Mouse (Mus musculus) layer of hippocampus, postnatal 36 days (tissue): ENCODE data around the gene Tmem259. TPM values are rescaled to one million over a fixed set of nuclear protein-coding genes. Genes with fewer than 3 reads are reported as not detected.

Source experiments
- DNase-seq, 2 experiments: peaks; one replicate each; pipeline ENCODE4 v3.0.0; 2022
- total RNA-seq, 2 experiments: library from RNA; stranded (reverse); gene quantifications; 2 replicates each; pipeline ENCODE4 v1.2.3; 2021

Gene Tmem259
- total RNA-seq, 2 experiments from 2014 or later, result 117 to 124 TPM

DNA sequence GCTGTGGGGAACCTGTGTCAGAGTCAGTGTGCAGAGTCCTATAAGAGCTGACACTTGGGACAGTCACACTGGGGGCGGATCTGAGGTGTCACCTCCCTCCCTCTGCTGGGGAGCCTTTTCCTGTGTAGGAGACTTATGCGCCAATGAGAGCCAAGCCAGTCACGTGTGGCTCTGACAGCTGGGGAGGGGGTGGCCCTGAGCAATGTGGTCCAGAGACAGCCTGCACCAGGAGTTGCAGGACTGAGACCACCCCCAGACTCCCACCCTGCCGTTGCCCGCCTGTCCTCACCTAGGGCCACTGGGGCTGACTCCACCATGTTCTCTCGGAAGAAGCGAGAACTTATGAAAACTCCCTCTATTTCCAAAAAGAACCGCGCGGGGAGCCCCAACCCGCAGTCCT is 32.4 kb upstream of the Tmem259 start, which contains the start of gene Arhgap45:
Gene Arhgap45 (plus strand): TSS at position 143 of the 400 bp plus-strand sequence.
- DNase-seq, result no peak

DNA sequence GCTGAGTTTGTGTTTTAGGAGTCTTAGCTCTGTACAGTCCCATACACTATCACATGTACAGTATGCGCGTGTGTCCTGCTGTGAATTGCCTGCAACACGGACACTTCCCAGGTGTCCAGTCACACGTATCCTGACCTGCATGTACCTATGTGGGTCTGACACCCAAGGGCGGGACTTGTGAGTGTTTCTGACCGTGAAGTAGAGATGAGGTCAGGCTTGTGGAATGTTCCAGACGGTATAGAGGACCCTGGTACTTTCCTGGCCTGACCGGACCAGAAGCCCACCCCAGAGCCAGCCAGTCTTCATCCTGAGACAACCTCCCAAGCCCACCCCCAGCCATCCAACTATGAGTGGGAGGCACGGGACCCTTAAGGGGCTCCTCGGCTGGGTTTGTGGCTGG is 31.5 kb upstream of the Tmem259 start:
- DNase-seq, result no peak

DNA sequence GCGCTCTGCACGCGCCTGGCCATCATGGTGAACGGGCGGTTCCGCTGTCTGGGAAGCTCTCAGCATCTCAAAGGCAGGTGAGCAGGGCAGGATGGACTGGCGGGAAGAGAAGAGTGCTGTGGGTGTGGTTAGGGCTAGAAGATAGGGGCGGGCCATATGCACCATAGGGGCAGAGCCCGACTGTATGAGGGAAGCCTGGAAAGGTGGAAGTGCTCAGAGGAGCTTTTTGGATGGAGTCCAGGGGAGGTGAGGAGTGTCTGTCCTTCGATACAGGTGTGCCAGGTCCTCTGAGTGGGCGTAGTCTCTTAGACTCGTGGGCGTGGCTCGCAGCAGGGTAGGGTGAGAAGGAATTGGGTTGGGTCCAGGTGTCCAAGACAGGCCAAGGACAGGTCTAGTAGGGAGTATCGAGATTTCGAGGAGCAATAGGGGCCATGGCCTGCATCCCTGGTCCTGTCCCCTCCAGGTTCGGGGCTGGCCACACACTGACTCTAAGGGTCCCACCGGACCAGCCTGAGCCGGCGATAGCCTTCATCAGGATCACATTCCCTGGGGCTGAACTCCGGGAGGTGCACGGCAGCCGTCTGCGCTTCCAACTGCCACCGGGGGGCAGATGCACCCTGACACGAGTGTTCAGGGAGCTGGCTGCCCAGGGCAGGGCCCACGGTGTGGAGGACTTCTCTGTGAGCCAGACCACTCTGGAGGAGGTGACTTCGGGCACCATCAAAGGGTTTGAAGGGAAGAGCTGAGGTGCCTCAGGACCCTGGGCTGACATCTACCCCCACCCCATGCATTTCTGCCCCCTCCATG is 30.6 kb upstream of the Tmem259 start:
- no peak for DNase-seq

DNA sequence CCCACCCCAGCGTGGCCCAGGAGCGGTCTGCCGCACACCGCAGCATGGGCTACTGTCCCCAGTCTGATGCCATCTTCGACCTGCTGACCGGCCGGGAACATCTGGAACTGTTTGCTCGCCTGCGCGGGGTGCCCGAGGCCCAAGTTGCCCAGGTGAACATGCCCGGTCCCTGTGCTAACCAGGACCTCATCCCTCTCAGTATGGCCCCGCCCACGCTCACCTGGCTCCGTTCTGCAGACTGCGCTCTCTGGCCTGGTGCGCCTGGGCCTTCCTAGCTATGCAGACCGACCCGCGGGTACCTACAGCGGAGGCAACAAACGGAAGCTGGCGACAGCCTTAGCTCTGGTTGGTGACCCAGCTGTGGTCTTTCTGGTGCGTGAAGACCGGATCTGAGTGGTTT is 29.5 kb upstream of the Tmem259 start:
- DNase-seq, result no peak

DNA sequence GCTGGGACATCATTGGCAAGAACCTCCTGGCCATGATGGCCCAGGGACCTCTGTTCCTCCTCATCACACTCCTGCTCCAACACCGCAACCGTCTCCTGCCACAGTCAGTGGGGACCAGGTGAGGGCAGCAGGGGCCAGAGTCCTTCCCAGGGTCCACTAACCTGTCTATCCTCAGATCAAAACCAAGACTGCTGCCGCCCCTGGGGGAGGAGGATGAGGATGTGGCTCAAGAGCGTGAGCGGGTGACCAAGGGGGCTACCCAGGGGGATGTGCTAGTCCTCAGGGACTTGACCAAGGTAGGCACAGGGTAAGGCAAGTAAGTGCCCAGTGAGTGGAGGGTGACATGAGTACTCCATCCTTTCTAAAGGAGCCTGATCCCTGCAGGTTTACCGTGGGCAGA is 27.6 kb upstream of the Tmem259 start:
- DNase-seq, result no peak

DNA sequence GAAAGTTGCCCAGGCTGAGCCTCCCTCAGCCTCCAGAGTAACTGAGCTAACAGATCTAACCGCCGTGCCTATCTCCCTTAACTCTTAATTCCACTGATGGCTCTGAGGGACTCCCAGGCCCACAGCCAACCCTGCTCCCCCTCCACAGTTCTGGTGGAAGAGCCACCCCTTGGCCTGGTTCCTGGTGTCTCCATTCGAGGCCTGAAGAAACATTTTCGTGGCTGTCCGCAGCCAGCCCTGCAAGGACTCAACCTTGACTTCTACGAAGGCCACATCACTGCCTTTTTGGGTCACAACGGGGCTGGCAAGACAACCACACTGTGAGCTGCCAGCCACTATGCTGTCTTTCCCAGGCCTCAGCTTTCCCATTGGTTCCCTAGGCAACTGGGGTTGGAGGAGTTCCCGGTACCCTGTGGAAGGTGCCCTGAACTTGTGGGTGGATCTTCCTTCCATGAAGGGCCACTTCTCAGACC is 20.1 kb upstream of the Tmem259 start:
- no peak for DNase-seq

DNA sequence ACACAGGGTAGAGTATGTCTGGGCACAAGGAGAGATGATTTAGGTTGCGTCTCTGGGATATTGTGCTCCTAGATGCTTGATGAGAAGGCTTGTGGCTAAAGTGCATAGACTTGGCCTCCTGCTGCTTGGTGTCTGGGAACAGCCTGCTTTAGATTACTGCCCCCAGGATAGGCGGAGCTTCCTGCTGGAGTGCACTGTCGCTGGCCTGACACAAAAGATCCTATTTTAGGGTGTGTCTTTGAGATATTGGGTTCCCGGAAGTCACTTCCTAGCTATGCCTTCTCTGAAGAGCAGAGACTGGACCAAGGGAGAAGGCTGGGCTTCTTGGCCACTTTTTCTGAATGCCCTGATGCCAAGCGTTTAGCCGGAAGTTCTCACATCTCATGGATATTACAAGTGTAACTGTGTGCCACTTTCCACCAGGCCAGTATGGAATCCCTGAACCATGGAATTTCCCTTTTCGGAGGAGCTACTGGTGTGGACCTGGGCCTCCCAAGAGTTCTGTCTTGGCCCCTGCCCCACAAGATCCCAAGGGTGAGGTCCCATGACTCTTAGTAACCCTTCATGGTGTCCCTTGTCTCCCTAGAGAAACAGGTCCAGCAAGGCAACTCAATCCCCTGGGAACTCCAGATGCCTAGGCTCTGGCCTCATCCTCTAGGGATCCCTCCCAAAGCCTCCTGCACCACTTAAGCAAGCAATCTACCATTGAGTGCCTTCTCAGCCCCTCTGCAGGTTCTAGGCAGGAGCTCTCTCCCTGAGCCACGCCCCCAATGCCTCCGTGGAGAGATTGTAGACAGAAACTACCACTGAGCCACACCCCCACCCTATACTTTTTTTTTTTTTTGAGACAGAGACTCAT is 19.5 kb upstream of the Tmem259 start:
- no peak for DNase-seq

DNA sequence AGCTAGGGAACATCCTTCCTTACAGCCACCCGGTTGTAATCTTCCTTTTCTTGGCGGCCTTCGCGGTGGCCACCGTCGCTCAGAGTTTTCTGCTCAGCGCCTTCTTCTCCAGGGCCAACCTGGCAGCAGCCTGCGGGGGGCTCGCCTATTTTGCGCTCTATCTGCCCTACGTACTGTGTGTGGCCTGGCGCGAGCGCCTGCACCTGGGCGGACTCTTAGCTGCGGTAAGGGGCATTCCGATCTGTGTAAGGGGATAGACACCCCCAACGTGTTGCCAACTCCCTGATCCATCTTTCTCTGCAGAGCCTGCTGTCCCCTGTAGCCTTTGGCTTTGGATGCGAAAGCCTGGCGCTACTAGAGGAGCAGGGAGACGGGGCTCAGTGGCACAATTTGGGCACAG is 18.7 kb upstream of the Tmem259 start:
- no peak for DNase-seq

DNA sequence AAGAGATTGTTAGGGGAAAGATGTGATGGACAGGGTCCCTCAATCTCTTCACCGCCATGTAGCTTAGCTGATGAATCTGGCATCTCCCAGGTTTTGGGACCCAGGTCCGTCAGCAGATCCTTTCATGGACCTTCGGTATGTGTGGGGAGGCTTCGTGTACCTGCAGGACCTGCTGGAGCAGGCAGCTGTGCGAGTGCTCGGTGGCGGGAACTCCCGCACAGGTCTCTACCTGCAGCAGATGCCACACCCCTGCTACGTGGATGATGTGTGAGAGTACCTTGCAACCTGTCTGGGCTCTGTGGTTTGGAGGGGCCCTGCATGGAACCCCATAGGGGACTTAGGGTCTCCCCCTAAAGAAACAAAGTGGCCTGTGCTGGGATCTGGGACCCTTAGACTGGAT is 17.8 kb upstream of the Tmem259 start:
- DNase-seq, result no peak

DNA sequence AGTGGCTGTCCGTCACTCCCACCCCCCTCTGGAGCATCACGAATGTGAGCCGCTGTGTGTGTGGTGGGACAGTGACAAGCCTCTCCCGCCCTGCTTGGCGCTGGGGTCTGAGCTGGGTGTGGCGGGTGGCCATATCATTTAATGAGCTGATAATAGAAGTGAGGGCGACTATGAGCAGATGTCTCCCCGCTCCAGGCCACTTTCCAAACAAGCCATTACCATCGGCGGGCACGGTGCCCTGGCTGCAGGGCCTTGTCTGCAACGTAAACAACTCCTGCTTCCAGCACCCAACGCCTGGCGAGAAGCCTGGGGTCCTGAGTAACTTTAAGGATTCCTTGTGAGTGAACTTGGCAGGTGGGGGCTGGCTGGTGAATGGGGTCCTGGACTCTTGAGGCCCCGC is 13.7 kb upstream of the Tmem259 start:
- no peak for DNase-seq

DNA sequence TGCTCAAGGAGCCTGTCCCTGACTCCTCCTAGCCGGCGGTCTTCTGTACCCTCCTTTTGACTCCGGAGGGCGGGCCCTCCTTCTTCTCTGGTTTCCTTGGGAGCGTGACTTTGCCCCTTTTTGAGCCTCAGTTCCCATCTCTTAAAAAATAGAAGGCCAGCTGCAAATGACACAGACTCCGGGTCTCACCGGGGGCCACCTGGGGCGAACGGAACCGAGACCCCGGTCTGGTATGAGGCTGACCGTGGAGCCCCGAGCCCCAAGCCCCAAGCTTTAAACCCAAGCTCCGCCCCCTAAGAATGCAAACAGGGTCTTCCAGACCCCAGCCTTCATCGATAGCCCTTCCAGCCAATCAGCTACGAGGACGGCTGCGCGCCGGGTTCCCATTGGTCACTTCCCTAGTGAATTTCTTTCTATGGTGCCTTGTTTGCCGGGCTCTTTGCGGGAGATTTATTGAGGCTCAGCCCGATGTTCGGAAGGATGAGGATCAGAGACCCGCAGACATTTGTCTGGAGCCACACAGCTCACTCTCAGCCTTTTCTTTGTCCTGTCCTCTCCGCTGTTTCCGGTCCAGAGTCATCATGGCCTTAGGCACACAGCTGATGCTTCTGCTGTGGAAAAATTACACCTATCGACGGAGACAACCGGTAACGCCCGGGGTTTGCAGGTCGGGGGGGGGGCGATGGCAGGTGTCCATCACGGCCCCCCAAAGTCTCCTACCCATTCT is 13.1 kb upstream of the Tmem259 start:
- peak; percentile 60 to 66 for DNase-seq

DNA sequence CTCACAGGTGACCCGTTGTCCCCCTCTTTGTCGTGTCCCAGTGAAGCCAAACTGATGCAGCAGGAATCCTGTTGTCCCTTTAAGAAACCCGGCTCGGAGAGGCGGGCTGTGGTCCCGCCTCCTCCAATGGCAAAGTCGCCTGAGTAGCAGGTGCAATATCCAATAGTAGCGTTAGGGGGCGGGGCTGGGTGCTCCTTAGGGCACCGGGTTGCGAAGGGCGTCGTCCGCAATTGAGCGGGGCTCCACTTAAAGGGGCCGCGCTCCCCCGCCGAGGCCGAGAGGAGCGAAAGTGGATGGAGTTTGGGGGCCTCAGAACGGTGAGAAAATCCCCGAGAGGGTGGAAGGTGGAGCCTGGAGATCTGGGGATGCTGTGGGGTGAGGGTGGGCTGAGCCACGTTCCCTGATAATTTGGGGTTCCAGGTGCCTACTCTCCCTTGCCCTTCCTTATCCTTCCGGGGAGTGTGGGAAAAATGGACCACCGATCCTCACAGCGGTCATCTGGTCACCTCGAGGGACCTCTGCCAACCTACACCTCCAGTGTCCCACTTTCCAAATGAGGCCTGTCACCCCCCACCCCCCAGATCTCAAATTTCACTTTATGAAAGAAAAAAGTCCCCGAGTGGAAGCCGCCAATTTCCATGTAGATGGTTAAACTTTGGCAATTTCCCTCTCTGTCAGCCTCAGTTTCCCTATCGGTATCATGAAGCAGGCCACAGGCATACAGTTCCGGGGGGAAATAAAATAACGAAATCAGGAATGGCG is 12.3 kb upstream of the Tmem259 start, which contains the start of gene Abca7:
Gene Abca7 (plus strand): TSS at position 223 of the 762 bp plus-strand sequence.
- DNase-seq, result peak; percentile 92 to 96

DNA sequence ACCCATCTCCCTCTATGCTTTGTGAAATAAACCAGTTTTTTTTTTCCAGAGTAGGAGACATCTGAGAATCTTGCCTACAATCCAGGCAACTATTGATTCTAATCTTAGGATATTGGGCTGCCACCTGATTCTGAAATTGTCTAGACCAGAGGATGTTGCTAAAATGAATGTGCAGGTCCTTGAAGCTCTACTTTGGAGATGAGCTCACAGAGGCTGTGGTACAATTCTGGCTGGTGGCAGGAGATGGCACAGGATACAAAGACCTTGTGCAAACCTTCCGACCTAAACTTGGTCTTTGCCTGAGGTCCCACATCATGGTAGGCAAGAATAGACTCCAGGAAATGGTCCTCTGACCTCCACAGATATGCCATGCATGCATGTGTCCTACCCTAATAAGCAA is 11.5 kb upstream of the Tmem259 start:
- no peak for DNase-seq

DNA sequence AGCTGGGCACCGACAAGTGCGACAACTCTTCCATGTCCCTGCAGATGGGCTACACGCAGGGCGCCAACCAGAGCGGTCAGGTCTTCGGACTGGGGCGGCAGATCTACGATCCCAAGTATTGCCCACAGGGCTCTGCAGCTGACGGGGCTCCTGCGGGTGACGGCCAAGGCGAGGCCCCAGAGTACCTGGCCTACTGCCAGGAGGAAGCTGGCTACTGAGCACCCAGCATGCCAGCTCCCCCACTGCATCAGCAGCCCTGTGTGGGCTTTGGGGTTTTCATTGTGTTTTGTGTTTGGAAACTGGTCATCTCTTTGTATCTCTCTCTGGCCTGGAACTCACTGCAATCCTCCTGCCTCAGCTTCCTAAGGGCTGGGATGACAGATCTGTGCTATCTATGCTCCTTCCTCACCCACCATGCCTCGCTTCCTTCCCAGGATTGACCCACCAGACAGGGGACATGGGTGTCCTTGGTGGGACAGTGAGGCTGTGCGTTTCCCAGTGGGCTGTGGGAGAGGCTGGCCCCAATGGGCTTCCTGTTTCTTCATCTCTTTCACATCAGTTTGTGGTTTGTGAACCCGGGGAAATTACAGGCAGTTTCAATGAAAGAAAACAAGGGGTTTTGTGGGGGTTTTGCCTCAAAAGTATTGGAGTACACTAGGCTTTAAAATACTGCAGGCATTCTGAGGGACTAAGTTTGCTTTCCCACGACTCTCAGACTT is 10.4 kb upstream of the Tmem259 start:
- no peak for DNase-seq

DNA sequence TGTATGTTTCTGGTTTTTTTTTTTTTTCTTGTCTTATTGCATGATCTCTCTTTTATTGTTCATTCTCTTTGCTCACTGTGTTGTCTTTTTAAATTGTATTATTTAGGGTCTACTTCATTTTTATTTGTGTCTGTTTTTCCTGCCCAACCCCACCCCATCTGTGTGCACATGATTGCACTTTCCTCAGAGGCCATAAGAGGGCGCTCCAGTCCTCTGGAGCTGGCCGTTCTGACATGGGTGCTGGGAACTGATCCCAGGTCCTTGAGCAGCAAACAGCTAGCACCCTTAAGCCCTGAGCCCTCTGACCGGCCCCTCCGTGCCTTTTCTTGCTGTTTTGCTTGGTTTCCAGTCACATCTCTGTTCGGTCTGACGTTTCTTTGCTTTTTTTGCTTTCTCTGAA is 7.4 kb upstream of the Tmem259 start:
- no peak for DNase-seq

DNA sequence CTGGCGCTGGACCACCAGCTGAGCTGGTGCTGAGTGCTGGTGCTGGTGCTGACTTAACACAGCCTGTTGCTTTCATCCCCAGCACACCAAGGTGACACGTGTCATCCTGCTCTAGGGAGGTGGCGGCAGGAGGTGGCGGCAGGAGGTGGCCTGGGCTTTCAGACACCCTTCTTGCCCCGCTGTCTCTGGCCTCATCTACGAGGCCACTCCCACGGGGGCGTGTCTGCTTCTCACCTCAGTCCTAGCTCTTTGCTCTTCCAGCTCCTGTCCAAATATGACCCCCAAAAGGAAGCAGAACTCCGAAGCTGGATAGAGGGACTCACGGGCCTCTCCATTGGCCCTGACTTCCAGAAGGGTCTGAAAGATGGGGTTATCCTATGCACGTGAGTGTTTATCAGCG is 7.0 kb upstream of the Tmem259 start:
- no peak for DNase-seq

DNA sequence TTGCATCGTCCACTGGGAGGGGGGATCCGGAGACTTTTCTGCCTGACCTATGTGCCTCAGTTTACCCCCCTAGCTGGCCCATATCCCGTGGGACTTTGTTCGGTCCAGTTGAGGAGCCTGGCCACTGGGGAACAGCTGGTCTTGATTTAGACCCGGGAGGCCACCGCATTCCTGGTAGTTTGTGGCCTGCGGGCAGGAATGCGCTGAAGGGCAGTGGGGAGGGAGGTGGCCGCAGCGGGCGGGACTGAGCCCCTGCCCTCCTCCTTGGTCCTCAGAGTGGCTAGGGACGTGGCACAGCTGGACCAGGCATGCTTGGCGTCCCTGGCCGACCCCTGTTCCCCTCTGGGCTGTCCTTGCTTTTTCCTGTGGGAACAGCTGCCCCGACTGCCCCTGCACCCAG is 5.7 kb upstream of the Tmem259 start:
- DNase-seq, result no peak

DNA sequence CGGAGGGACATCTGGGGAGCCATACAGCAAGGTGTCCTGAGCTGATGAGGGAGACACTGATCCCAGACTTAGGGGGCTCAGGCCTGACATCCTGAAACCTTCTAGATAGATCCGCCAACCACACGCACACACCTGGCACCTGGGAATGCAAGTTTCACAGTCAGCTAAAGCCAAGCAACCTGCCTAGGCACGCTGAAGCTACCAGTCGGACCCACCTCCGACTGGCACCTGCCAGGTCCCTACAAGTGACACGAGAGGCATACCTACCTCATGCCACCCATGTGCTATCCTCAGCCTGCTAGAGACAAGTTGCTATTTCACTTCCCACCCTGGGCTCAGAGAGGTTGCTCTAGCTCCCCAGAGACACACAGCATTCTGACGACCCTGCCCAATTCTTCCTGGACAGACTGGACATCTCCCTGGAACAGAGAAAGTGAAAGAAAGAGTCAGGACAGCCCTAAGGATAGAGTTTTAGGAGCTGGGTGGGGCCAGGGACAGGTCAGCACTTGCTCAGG is 5.2 kb upstream of the Tmem259 start:
- no peak for DNase-seq

DNA sequence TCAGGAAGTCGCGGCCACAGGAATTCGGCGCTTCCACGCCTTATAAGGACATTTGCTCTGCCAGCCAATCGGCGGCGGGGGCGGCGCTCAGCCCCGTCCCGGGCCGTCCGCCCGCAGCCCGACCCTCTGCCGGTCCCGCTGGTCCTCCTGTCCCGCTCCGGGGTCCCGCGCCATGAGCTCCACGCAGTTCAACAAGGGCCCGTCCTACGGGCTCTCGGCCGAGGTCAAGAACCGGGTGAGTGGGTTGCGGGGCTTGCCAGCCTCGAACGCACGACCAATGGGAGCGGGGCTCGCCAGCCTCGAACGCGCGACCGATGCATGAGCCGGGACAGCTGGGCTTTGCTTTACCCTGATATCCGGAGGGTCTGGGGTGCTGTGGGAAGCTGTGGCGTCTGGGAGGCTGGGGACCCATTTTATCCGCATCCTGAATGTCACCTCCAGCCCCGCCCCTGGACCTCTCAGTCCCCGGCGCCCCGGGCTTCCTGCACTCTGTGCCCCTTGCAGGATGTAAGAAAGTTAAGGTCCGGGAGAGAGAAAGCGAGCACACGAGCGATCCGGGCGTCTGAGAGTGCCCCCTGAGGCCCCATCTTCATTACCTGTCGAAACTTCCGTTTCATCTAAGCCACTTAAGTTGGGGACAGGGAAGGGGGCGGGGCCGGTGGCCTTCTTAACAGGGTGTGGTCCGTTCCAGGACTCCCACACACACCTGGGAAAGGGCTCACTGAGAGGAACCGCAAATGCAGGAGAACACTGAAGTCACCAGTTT is 4.6 kb upstream of the Tmem259 start, which contains the start of gene Cnn2:
Gene Cnn2 (plus strand): TSS at position 79 of the 766 bp plus-strand sequence.
- no peak for DNase-seq
